Mouse (Mus musculus): Measurements from ENCODE around the gene Tnni3. TPM values are rescaled to one million over a fixed set of nuclear protein-coding genes. Genes with fewer than 3 reads are reported as not detected.
"Not testable (repeated sequence)": the region's sequence is repeated elsewhere in the genome, so short reads cannot be mapped to it uniquely, and the experiment has no call there.

The Tnni3 gene
- polyA plus RNA-seq (2016; fragmentation: Nextera tagmentation; extraction: Ambion mirVana), result 2.6 and 3.1 TPM in 2 replicates

DNA sequence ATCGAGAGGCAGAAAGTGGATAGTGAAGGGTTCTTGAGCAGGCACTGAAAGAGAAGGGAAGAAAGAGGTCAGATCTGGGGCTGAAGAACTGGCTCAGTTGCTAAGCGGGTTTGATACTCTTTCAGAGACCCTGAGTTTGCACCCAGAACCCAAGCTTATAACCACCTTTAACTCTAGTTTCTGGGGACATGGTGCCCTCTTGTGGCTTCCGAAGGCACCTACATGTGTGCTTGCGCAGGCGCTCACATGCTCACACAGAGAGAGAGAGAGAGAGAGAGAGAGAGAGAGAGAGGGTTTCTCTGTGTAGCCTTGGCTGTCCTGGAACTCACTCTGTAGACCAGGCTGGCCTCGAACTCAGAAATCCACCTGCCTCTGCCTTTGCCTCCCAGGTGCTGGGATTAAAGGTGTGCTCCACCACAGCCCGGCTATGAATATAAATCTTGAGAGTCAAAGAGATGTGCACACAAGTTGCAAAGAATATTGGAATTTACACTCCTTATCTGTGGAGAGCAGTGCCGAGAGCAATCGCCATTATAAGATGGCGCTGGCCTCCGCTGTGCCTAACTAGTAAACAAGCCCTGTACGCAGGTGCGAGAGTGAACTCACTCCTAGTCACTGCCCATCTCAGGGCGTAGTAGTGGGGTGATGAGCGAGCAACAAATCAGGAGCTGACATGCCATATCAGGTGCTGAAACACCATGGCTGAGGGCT lies at the start of gene Tnni3:
Tnni3 (minus strand) TSS at position 18 of the 711 bp plus-strand sequence.
- Histone ChIP-seq H3K27me3 (ENCODE audit: low read depth, poor library complexity, severe bottlenecking) (peaks cover 60% of the 10 kb centered on the region), H3K4me1 (peaks cover 26% of the 10 kb centered on the region)
- not testable (repeated sequence) for H3K36me3 ChIP-seq; H3K4me3 ChIP-seq; H3K27ac ChIP-seq; H3K9me3 ChIP-seq (replicated peaks)
- DNase-seq (ENCODE audit: low spot score), result peak; percentile 68
- 72% methylated on average over 15 of the region's 15 CpGs for WGBS

DNA sequence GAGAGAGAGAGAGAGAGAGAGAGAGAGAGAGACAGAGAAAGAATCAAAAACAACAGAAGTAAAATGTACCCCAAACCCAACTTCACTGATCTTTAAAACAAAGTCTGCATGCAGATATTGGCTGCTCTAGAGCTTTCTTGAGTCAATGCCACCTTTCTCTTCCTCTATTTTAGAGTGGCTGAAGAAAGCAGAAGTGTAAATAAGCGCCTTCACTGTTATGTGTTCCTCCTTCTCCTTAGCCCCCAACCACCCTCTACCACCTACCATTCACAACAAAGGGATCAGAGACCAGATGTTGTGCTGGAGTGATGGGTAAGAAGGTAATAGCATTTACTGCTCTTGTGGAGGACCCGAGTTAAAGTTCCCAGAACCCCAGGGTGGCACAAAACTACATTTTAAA lies 48.3 kb upstream of the Tnni3 start:
- H3K27me3 ChIP-seq (ENCODE audit: low read depth, poor library complexity, severe bottlenecking); H3K9me3 ChIP-seq (replicated peaks); H3K4me3 ChIP-seq; DNase-seq (ENCODE audit: low spot score); H3K27ac ChIP-seq; H3K4me1 ChIP-seq; H3K36me3 ChIP-seq: not testable (repeated sequence)
- 74% methylated on average over 2 of the region's 2 CpGs for WGBS

DNA sequence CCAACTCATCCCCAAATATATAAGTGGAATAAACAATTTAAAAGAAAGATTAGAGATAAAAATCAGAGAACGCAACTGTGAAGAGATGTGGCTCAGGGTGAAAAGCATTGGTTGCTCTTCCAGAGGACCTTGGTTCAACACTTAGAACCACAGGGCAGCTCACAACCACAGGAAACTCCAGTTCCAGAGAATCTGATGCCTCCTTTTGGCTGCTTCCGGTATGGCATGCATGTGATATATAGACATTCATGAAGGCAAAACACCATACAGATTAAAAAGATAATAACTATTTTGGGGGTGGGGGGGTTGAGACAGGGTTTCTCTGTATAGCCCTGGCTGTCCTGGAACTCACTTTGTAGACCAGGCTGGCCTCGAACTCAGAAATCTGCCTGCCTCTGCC lies 38.6 kb upstream of the Tnni3 start:
- H3K4me3 ChIP-seq, result no peak overlapping the region
- no peaks in the 10 kb centered on the region for H3K36me3 ChIP-seq
- H3K27me3 ChIP-seq (ENCODE audit: low read depth, poor library complexity, severe bottlenecking), result no peaks in the 10 kb centered on the region
- no peaks in the 10 kb centered on the region for H3K9me3 ChIP-seq (replicated peaks)
- 93% methylated on average over 3 of the region's 3 CpGs for WGBS
- no peak overlapping the region for H3K27ac ChIP-seq
- no peaks in the 10 kb centered on the region for H3K4me1 ChIP-seq
- DNase-seq (ENCODE audit: low spot score), result no peak

DNA sequence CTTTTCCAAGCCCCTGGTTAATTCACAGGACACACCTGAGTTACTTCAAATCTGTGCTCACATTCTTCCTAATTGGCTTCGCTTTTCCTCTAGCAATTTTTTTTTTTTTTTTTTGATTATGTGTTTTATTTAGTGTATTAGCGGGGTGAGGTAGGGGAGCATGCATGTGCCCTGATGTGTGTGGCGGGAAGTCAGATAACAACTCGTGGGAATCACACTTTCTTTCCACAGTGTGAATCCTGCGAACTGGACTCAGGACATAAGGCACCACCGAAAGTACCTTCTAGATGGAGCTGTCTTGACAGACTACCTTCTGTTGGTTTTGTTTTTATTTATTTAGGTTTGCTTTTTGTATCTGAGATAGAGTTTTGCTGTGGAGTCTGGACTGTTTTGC lies 33.1 kb upstream of the Tnni3 start:
- no peaks in the 10 kb centered on the region for H3K9me3 ChIP-seq (replicated peaks)
- H3K27ac ChIP-seq, result no peak overlapping the region

DNA sequence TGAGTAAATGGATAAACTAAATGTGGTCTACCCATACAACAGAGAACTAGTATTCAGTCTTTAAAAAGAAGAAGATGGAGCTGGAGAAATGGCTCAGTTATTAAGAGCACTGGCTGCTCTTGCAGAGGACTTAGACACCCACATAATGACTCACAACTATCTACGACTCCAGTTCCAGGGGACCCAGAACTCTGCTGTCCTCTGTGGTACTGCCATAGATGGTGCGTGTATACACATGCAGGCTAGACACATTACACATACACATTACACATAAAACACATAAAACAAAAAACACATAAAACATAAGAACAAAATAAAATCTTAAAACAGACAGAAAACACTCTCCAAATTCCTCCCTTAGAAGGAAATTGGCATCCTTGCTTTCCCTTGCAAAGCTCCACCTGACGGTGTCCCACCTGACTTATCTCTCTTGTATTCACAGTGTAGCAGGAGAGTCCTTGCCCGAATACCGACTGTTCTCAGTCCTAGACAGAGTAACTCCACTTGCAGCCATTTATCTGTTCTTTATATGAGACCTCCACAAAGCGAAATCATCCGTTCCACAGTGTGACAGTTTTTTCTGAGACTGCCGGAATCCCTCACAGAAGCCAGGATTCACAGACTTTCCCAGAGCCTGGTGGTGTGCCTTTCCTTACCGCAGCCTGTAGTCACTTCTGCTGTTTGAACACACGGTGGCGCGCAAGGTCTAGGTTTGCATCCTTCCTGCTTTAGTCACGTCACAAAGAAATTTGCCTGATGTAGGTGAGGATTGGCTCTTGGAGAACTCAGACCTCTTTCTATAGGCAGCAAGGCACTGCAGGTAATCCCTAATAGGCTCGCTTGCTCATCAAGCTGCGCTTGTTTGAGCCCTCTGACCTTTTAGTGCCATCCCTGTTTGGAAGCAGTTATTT lies 32.5 kb upstream of the Tnni3 start:
- H3K27me3 ChIP-seq (ENCODE audit: low read depth, poor library complexity, severe bottlenecking), result no peaks in the 10 kb centered on the region
- 25% methylated on average over 15 of the region's 15 CpGs for WGBS
- no peak overlapping the region for H3K4me3 ChIP-seq
- no peaks in the 10 kb centered on the region for H3K4me1 ChIP-seq
- no peaks in the 10 kb centered on the region for H3K9me3 ChIP-seq (replicated peaks)
- H3K36me3 ChIP-seq, result no peaks in the 10 kb centered on the region
- no peak overlapping the region for H3K27ac ChIP-seq
- DNase-seq (ENCODE audit: low spot score), result peak; percentile 88

More for the DNA sequence above, 33.1 kb upstream of the Tnni3 start:
- no peaks in the 10 kb centered on the region for H3K4me1 ChIP-seq
- H3K36me3 ChIP-seq, result no peaks in the 10 kb centered on the region
- WGBS, result 68% methylated on average over 6 of the region's 6 CpGs
- H3K4me3 ChIP-seq, result no peak overlapping the region
- H3K27me3 ChIP-seq (ENCODE audit: low read depth, poor library complexity, severe bottlenecking), result no peaks in the 10 kb centered on the region
- DNase-seq (ENCODE audit: low spot score), result no peak

DNA sequence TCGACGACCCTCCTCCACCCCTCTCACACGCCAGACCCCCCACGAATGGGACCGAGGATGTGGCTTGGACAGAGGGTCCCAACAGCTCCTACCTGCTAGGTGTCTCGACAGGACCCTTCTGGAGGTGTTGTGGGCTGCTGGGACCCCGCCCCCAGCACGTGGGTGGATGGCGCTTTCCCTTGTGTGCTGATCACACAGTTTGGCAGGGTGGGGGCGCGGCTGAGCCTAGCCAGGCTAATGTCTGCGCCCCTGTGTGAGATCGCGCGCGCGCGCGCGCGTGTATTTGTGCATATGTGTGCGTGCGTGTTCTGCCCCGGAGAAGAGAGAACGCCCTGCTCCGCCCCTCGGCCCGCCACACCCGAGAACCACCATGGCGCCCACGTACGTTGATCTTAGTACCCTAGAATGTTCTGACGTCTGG lies 23.2 kb upstream of the Tnni3 start, which contains the start of gene Syt5:
Syt5 (minus strand) TSS at position 321 of the 421 bp plus-strand sequence.
- WGBS, result 8% methylated on average over 33 of the region's 33 CpGs
- H3K27me3 ChIP-seq (ENCODE audit: low read depth, poor library complexity, severe bottlenecking), result peaks cover 32% of the 10 kb centered on the region
- H3K4me3 ChIP-seq, result peak within 1 kb of the TSS; percentile 49
- DNase-seq (ENCODE audit: low spot score), result peak; percentile 43
- no peaks in the 10 kb centered on the region for H3K9me3 ChIP-seq (replicated peaks)
- peak within 1 kb of the TSS; percentile 42; the same call in 1 of the 2 replicates for H3K27ac ChIP-seq
- peaks cover 16% of the 10 kb centered on the region for H3K4me1 ChIP-seq
- no peaks in the 10 kb centered on the region for H3K36me3 ChIP-seq

DNA sequence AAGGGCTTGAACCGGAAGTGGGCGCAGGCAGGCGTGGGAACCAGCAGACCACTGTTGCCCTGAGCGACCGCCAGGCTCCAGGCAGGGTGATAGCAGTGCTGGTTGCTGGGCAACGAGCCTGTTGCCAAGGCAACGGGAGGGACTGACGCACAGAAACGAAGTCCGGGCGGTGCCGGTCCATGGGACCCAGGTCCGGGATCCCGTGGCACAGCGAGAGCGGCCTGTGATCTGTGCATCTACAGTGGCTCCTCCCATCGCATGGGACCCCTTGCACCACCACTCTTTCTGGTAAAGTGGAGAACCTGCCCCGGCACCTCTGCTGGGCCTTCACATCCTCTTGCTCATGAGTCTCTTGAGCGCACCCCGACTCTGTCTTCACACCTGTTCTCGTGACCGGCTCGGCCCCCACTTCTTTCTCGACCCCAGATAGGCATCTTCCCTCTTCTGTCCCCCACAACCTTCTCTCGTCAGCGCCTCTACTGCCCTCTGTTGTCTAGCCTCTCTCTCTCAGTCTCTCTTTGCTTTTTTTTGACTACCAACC lies 22.6 kb upstream of the Tnni3 start:
- peak; percentile 85 for DNase-seq (ENCODE audit: low spot score)
- Histone ChIP-seq H3K9me3 (replicated peaks) (no peaks in the 10 kb centered on the region), H3K27me3 (ENCODE audit: low read depth, poor library complexity, severe bottlenecking) (peaks cover 32% of the 10 kb centered on the region), H3K36me3 (no peaks in the 10 kb centered on the region), H3K4me3 (peak overlapping the region; percentile 49), H3K4me1 (peaks cover 16% of the 10 kb centered on the region), H3K27ac (no peak overlapping the region; the same call in 1 of the 2 replicates)
- WGBS, result 4% methylated on average over 26 of the region's 26 CpGs

DNA sequence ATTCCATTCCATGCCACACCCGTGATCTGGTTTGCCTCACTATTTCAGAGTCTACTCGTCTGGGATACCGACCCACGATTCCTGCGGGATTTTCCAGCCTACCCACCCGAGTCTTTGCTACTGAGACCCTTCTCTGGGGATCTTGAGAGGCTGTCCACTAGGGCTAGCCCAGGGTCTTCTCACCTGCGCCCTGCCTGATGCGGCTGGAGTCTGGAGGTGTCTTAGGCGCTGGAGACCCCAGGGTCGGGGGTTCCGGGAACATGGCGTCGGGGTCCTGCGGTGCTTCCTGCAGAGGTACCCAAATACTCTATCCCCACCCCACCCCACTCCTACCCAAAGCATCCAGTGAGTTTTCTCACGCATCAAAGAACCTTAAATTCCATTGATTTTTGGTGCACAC lies 22.0 kb upstream of the Tnni3 start:
- Histone ChIP-seq H3K4me1 (peaks cover 16% of the 10 kb centered on the region), H3K27me3 (ENCODE audit: low read depth, poor library complexity, severe bottlenecking) (peaks cover 32% of the 10 kb centered on the region), H3K9me3 (replicated peaks) (no peaks in the 10 kb centered on the region), H3K27ac (no peak overlapping the region), H3K4me3 (peak overlapping the region; percentile 49), H3K36me3 (no peaks in the 10 kb centered on the region)
- no peak for DNase-seq (ENCODE audit: low spot score)
- 78% methylated on average over 15 of the region's 15 CpGs for WGBS

DNA sequence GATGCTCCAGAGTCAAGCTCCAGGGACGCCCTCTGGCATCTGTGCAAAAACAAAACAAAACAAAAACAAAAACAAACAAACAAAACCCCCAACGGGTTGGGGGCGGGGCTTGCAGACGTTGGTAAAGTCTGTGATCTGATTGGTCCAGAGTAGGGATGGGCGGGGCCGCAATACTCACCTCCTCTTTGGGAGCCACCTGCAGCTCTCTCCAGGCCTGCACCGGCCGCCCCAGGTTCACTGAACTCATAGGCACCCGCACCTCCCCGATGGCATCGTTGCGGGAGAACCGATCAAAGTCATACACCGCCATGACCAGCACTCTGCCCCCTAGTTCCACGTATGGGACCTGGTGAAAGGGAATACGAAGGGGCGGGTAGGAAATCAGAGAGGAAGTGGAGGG lies 18.0 kb upstream of the Tnni3 start:
- Histone ChIP-seq H3K9me3 (replicated peaks) (no peaks in the 10 kb centered on the region), H3K27me3 (ENCODE audit: low read depth, poor library complexity, severe bottlenecking) (peaks cover 17% of the 10 kb centered on the region), H3K4me1 (peaks cover 12% of the 10 kb centered on the region), H3K36me3 (no peaks in the 10 kb centered on the region), H3K27ac (no peak overlapping the region), H3K4me3 (no peak overlapping the region)
- WGBS, result 37% methylated on average over 17 of the region's 17 CpGs
- DNase-seq (ENCODE audit: low spot score), result no peak

DNA sequence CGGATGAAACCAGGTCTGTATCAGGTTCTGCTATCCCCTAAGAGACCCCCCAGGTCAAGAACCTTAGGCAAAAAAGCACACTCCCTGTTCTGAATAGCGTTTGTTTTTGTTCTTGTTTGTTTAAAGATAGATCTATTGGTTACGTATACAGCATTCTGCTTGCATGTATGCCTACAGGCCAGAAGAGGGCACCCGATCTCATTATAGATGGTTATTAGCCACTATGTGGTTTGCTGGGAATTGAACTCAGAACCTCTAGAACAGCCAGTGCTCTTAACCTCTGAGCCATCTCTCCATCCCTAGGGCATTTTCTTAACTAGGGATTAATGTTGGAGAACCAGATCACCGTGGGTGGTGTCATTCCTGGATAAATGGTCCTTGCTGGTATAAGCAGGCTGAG lies 17.3 kb upstream of the Tnni3 start:
- no peak overlapping the region for H3K27ac ChIP-seq
- no peak for DNase-seq (ENCODE audit: low spot score)
- H3K27me3 ChIP-seq (ENCODE audit: low read depth, poor library complexity, severe bottlenecking), result peaks cover 10% of the 10 kb centered on the region
- 62% methylated on average over 5 of the region's 5 CpGs for WGBS
- no peak overlapping the region for H3K4me3 ChIP-seq
- H3K9me3 ChIP-seq (replicated peaks), result no peaks in the 10 kb centered on the region
- H3K4me1 ChIP-seq, result peaks cover 5% of the 10 kb centered on the region
- no peaks in the 10 kb centered on the region for H3K36me3 ChIP-seq

DNA sequence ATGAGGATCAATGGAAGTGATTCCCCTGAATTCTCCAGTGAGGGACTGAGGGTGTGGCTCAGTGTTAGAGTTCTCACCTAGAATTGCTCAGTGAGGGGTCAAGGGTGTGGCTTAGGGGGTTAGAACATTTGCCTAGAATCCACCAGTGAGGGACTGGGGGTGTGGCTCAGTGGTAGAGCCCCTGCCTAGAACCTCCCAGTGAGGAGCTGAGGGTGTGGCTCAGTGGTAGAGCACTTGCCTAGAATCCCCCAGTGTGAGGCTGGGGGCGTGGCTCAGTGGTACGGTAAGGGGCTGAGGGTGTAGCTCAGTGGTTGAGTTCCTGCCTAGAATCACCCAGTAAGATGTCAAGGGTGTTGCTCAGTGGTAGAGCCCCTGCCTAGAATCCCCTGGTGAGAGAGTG lies 15.0 kb upstream of the Tnni3 start:
- no peaks in the 10 kb centered on the region for H3K4me1 ChIP-seq
- 80% methylated on average over 2 of the region's 2 CpGs for WGBS

DNA sequence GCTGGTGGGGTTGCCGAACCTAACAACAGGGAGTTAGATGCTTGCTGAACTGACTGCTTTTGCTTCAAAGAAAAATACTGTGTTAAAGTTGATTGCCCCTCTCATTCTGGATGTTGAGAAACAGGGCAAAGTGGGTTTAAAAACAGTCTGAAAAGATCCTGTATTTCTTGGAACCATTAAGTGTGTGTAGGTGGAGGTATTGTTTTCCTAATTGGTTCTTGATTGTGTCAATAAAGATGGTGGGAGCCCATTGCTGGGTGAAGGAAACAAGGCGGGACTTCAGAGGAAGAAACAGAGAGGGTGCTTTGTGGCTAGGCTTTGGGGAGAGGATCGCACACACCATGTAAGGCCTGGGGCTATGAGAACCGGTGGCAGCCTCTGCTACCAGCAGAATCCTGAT lies 13.2 kb upstream of the Tnni3 start:
- DNase-seq (ENCODE audit: low spot score), result no peak
- WGBS, result 64% methylated on average over 4 of the region's 4 CpGs
- H3K27ac ChIP-seq, result no peak overlapping the region
- peaks cover 4% of the 10 kb centered on the region for H3K4me1 ChIP-seq
- no peaks in the 10 kb centered on the region for H3K27me3 ChIP-seq (ENCODE audit: low read depth, poor library complexity, severe bottlenecking)
- no peaks in the 10 kb centered on the region for H3K9me3 ChIP-seq (replicated peaks)
- H3K36me3 ChIP-seq, result no peaks in the 10 kb centered on the region
- H3K4me3 ChIP-seq, result no peak overlapping the region

More for the DNA sequence above, 15.0 kb upstream of the Tnni3 start:
- no peak overlapping the region for H3K4me3 ChIP-seq
- H3K9me3 ChIP-seq (replicated peaks), result no peaks in the 10 kb centered on the region
- H3K27ac ChIP-seq, result no peak overlapping the region
- DNase-seq (ENCODE audit: low spot score), result no peak
- 0 out of 2 replicates have a peak, but pooled peaks cover 4% of the 10 kb centered on the region for H3K27me3 ChIP-seq (ENCODE audit: low read depth, poor library complexity, severe bottlenecking)
- no peaks in the 10 kb centered on the region for H3K36me3 ChIP-seq

DNA sequence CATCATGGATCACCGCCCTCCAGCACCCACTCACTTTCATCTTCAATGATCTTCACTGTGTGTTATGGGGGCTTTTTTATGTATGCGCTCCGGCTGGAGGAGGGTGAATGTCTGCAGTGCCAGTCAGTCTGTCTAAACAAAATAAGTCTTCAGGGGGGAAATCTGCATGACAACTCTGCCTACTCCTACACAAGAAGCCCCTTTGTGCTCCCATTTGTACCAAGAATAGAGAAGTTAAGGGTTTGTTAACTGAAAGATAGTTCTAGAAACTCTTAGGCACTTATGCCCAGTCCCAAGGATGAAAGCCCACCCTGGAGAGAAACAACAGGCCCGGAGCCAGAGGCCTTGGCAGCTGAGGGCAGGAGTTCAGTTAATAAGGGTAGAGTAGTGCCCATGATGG lies 12.3 kb upstream of the Tnni3 start:
- H3K4me1 ChIP-seq, result peaks cover 12% of the 10 kb centered on the region
- no peaks in the 10 kb centered on the region for H3K9me3 ChIP-seq (replicated peaks)
- no peak overlapping the region for H3K4me3 ChIP-seq
- H3K36me3 ChIP-seq, result no peaks in the 10 kb centered on the region
- H3K27me3 ChIP-seq (ENCODE audit: low read depth, poor library complexity, severe bottlenecking), result no peaks in the 10 kb centered on the region
- DNase-seq (ENCODE audit: low spot score), result no peak
- WGBS, result 94% methylated on average over 4 of the region's 4 CpGs
- no peak overlapping the region for H3K27ac ChIP-seq
